Mouse (Mus musculus): Measurements from ENCODE around the gene Taf1b. TPM values are rescaled to one million over a fixed set of nuclear protein-coding genes. Genes with fewer than 3 reads are reported as not detected.

Taf1b gene
- polyA plus RNA-seq, 1 experiment from 2014 or later: 6.9 TPM

DNA sequence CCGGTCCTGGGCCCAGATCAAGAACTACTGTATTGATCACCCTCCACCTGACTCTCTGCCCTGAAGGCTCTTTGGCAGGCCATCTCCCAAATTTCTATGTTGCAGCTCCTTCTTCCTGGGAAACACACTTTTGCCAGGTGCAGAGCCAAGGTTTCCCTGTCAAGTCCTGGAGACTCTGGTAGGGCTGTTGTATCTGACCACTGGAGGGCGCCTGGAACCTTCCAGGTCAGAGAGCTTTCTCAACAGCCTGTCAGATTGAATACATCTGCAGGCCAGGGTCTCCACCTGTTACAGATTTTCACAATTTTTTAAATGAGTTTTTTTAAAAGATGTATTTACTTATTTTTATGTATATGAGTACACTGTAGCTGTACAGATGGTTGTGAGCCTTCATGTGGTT is 105.1 kb downstream of the Taf1b start:
- Histone ChIP-seq H3K36me3 (replicated peaks; ENCODE audit: insufficient read depth, low read length) (no peaks in the 10 kb centered on the region), H3K4me1 (ENCODE audit: insufficient read depth) (no peaks in the 10 kb centered on the region), H3K9me3 (ENCODE audit: low read length) (no peaks in the 10 kb centered on the region), H3K4me2 (ENCODE audit: low read depth, low read length) (no peak overlapping the region), H3K4me3 (ENCODE audit: low read depth, low read length) (no peak overlapping the region), H3K9ac (replicated peaks) (no peak overlapping the region), H3K27me3 (ENCODE audit: insufficient read depth, low read length) (no peaks in the 10 kb centered on the region), H3K27ac (ENCODE audit: low read depth) (no peak overlapping the region)
- ATAC-seq (no peak), DNase-seq (peak; percentile 80)
- 40% methylated on average over 2 of the region's 2 CpGs for WGBS (ENCODE audit: insufficient replicate concordance)
- TF ChIP-seq CTCF (IDR thresholded peaks at IDR 0.05; ENCODE audit: low read depth): peak; percentile 84
- no peak for TF ChIP-seq EP300 (IDR thresholded peaks at IDR 0.05; ENCODE audit: low read depth)

GRCm38 (mm10) chr12:24606166-24606565 is 108.0 kb downstream of the Taf1b start:
- Histone ChIP-seq H3K27ac (ENCODE audit: low read depth) (no peak overlapping the region), H3K4me3 (ENCODE audit: low read depth, low read length) (no peak overlapping the region), H3K36me3 (replicated peaks; ENCODE audit: insufficient read depth, low read length) (no peaks in the 10 kb centered on the region), H3K4me2 (ENCODE audit: low read depth, low read length) (no peak overlapping the region), H3K9ac (replicated peaks) (no peak overlapping the region), H3K9me3 (ENCODE audit: low read length) (no peaks in the 10 kb centered on the region), H3K4me1 (ENCODE audit: insufficient read depth) (no peaks in the 10 kb centered on the region), H3K27me3 (ENCODE audit: insufficient read depth, low read length) (no peaks in the 10 kb centered on the region)
- DNase-seq (no peak), ATAC-seq (no peak)
- TF ChIP-seq CTCF (IDR thresholded peaks at IDR 0.05; ENCODE audit: low read depth): no peak
- no peak for TF ChIP-seq EP300 (IDR thresholded peaks at IDR 0.05; ENCODE audit: low read depth)
- 78% methylated on average over 10 of the region's 10 CpGs for WGBS (ENCODE audit: insufficient replicate concordance)

Other genes with a start within 250 kb of the Taf1b start
- 0.20 and 0.23 TPM in 2 replicates for gene Grhl1, start 73.9 kb downstream of the Taf1b start, polyA plus RNA-seq (2015; fragmentation: Nextera tagmentation; extraction: Ambion mirVana)
- 4.0 and 5.3 TPM in 2 replicates for gene Klf11, start 152.9 kb downstream of the Taf1b start, polyA plus RNA-seq (2015; fragmentation: Nextera tagmentation; extraction: Ambion mirVana)
- 0.31 and 0.50 TPM in 2 replicates for gene Cys1, start 183.5 kb downstream of the Taf1b start, polyA plus RNA-seq (2015; fragmentation: Nextera tagmentation; extraction: Ambion mirVana)
- gene Rrm2, start 209.9 kb downstream of the Taf1b start, polyA plus RNA-seq (2015; fragmentation: Nextera tagmentation; extraction: Ambion mirVana): 235 and 276 TPM in 2 replicates

Measured in liver, postnatal 0 days (tissue).